Mouse (Mus musculus) left cerebral cortex, adult 11 months (tissue): ENCODE measurements at regions not wholly inside any gene's neighbourhood (a gene's known extent, or its start where the extent isn't known, plus 50 kb on each side); places are given as distances from the start of the nearest gene placed in this dataset.

ENCODE experiments used
- DNase-seq: peaks from one replicate; pipeline ENCODE4 v3.0.0; 2022; ENCODE audit warnings: low spot score

GRCm38 (mm10) chr5:100246709-100247108 is 87.1 kb upstream of the Tmem150c start:
- DNase-seq, result no peak

DNA sequence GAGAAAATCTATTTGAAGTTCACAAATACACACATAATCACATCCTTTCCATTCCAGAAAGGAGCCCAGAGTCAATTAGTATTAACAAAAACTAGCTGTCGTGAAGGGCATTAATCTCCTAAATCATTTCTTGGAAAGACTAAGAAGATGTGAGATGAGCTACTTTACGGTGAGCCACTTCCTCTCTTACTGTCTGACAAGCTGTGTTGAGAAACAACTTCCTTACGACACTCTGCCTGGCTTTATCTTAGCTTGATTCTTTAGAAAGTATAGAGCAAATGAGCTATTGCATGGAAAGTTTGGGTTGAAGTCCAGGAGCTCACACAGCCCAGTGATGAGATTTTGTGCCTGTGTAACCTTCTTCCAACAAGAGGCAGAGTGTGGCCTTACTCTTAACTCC is 85.2 kb upstream of the Tmem150c start:
- no peak for DNase-seq

DNA sequence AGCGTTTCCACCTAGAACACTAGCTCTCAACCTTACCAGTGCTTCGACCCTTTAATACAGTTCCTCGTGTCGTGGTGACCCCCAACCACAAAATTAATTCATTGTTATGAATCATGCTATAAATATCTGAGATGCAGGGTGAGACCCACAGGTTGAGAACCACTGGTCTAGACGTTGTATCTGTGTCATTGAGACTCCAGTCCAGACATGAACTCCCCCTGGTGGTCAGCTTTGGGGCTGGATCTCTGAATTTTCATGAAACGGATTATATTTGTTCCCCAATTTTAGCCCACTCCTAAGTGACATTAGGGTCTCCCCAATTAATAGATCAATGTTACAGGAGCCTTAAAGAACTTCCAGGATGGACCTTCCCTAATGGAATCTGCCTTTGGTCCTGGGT is 81.3 kb upstream of the Tmem150c start:
- DNase-seq, result peak; percentile 38

DNA sequence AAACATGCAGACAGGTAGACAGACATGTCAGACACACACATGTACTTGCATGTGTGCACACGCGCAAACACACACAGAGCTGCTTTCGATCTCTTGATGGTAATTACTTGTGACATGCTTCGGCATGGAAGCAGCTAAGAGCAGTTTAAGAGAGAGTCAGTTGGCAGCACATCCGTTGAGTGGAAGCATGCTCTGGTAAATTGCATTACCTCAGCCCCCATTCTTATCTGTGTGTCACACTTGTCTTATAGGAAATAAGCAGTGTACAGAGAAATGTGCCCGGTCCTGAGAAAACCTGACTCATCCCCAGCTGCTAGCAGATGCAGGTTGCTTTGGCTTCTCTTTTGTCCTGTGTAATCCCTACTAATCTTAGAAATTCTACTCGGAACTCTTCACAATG is 80.0 kb upstream of the Tmem150c start:
- no peak for DNase-seq

- DNase-seq, result no peak
Measured at GRCm38 (mm10) chr5:100238287-100239036, 78.9 kb upstream of the Tmem150c start.

DNA sequence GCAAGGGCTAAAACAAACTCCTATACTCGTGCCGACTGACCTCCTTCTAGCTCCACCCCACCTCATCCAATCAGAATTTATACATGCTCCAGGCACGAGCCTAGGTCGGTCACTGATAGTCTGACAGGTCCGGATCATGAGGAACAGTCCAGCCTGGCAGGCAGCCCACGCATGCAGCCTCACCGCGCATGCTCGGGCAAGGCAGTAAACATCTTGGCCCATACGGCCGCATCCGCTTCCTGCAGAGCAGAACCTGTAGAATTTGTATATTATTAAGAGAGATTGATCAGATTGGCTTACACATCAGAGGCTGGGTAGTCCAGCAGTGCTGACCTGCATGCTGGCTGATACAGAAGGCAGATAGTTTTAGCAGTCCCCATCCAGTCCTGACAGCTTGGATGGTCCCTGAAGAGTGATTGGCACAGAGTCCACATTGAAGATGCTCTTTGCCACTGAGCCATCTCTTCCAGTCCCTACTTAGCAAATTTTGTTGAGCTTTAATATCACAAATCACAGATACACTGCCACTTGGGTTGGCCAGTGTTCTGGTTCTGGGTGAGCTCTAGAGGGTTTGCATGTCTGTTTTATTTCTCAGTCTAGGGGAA is 78.2 kb upstream of the Tmem150c start:
- no peak for DNase-seq

- no peak for DNase-seq
Measured at GRCm38 (mm10) chr5:100236277-100236676, 76.7 kb upstream of the Tmem150c start.

GRCm38 (mm10) chr5:100232076-100232475 is 72.5 kb upstream of the Tmem150c start:
- DNase-seq, result no peak

- DNase-seq, result no peak
Measured at GRCm38 (mm10) chr5:100231574-100231973, 72.0 kb upstream of the Tmem150c start.

DNA sequence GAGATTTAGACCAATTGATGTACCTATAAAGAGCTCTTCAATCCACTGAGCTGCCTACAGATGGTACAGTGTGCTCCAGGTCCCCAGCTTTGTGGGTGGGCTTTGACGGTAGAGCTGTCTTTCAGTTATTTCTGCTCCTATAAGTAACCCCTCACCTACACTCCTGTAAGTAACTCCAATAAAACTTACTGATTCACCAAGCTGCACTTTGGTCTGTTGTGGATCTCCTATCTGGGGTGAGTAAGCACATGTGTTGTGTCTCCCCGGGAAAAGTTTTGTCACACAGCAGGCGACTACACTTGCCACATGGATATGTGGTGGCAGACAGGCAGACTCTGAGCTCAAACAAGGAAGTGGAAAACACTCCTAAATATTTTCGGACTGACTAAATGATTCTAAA is 70.4 kb upstream of the Tmem150c start:
- DNase-seq, result no peak

DNA sequence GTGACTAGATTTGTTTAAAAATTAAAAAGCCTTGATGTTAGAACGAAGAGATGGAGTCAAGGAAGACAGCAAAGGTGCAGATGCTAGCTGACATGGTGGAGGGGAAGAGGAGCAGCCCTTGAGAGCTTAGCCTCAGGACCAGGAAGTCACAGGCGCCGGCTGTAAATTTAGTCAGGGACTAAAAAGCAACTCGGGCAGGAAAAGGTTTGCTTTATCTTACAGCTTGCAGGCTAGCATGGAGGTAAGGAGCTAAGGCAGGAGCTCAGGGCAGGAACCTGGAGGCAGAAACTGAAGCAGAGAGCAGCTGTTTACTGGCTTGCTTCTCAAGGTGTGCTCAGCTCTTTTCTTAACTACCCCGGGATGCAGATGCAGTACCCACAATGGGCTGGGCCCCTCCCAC is 68.3 kb upstream of the Tmem150c start:
- no peak for DNase-seq

DNA sequence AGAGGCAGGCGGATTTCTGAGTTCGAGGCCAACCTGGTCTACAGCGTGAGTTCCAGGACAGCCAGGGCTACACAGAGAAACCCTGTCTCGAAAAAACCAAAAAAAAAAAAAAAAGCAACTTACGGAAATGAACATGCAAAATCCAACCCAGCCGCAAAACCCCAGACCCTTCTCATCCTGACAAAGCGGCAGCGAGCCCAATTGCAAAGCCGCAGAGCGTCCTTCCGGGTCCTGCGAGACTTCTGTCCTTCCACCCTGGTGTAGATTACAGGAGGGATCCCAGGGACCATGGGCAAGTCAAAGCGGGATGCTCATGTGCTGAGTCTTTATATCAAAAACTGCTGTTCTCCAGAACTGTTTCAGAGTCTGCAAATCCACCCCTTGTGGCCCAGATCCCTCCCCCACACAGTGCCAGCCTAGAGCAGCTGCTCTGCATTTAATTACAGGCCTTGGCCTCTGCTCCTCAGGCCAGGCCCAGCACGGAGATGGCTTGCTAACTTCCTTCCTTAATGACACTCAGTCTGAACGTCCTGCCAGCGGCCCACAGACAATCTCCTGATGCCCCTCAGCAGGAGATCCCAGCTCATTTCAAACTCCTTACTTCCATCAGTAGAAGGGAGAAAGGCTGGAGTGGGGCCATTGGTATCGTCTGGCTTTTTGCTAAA is 67.1 kb upstream of the Tmem150c start:
- no peak for DNase-seq

GRCm38 (mm10) chr5:100225491-100225890 is 65.9 kb upstream of the Tmem150c start:
- no peak for DNase-seq

DNA sequence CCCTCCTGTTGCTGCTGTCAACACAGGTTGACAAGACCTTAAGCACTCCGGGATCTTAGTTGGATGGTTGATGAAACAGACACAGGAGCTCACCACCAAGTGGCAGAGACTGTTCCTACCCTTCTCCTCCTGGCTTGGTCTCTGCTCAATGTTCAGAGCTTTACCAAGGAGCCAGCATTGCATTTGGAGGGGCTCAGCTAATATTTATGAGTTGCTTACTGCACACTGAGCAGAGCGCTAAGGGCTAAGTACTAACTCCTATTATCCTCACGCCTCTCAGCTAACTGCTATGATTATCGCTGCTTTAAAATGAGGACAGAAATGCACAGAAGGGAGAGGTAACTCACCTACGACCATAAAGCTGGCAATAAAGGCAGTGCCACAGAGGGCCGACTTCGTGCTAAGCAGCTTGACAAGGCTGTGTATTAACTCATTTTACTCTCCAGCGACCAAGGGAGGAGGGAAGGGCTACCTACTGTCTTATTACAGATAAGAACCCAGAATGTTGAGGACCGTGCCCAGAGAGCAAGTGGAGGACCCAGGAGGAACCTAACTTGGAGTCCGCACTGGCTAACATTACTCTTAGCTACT is 65.3 kb upstream of the Tmem150c start:
- no peak for DNase-seq

DNA sequence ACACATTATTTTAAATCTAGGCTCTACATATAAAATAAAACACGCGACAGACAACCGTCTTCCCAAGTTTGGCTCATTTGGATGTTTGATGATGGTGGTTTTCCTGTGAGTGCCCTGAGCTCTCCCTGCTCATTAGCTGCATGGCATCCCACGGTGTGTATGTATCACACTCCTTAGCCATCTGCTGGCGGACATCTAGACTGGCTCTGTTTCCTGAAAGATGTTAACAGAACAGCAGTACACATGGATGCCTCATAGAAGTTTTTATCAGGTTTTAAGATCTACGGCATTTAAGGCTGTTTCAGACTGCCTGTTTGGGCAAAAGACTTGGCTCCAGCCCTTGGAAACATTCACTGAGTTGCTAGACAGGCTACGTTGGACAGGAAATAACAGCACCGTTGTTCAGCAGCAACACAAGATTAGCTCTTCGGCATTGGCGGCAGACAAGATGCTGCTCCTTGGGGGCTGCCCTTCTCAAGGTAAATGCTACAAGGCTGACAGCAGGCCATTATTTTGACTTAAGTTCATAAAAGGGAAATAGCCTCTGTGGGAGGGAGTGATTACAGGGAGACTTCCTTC is 61.5 kb upstream of the Tmem150c start:
- no peak for DNase-seq

DNA sequence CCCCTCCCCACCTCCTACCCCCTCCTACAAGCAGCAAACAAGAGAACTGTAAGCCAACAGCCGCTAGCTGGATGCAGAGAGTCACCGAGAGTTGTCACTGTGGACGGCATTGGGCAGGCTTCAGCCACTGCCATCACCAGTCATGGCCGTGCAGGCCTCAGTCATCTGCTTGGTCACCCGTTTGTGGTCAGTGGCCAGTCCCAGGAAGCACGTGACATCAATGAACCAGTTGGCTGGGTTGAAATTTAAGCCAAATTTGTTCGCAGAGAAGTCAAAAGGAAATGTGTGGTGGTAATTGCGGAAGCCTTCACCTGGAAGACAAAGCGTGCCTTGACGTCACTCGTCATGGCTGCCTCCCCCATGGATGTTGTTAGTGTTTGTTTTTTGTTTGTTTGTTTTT is 60.7 kb upstream of the Tmem150c start:
- no peak for DNase-seq

DNA sequence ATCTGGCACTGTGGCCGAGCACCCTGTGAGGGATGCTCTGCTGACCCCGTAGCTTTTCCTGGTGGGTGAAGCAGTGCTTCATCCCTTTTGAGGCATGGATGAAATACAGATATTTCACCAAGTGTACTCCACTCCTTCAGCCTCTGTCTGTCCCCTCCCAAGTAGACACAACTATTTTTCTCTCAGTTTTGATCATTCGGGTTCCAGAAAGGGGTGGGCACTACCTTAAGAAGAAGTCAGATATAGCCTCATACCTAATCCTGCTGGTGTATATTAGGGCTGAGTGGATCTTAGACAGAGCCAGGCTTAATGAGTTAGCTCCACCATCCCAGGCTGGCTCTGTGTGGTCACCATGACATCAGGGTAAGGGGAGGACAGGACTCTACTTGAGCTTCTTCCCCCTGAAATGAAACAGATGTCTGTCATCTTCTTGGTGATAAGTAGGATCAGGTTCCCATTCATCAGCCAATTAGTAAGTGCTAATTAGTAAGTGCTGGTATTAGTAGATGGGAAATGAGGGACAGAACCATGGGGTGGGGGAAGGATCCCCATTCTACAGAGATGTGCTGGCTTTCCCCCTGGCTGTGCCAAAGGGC is 58.7 kb upstream of the Tmem150c start:
- no peak for DNase-seq

GRCm38 (mm10) chr5:100217178-100218035 is 57.8 kb upstream of the Tmem150c start:
- DNase-seq, result no peak

- DNase-seq, result no peak
Measured at GRCm38 (mm10) chr5:100213901-100214300, 54.3 kb upstream of the Tmem150c start.

DNA sequence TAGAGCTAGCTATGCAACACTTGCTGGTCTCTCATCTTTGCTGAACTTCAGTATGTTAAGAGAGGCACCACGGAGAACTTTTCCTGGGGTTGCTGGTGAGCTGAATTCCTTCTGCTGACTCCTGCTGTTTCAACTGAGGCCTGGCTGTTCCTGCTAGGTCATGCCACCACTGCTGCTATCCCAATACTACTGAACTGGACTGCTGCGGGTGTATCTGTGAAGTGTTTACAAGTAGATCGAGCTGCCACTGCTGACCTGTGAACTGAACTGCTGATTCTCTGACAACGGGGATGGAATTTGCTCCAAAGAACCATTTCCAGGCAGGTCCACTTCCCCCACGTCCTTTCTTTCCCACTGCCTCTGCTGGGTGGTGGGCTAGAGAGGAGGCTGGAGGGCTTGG is 51.1 kb upstream of the Tmem150c start:
- DNase-seq, result no peak
